In the genomic region with DNA sequence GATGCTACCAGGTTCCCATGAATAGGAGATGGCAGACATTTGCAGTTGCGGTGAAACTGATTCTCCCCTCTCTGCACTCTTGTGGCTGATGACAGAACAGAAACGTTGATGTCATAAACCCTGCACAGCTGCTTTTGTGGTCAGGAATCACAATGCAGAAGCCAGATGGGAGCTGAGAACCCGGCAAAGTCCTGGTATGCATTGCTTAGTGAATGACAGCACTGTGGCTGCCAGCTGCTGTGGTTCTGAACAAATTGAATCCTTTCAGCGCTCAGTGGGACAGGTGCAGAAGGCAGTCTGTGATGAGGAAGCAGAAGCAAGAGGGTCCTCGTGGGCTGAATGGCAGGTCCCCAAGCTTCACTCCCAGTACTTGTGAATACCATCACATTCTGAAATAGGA, we compare ENCODE assay signal across 25 mouse cellular contexts.
DNase-seq lines count a peak whose midpoint lies in the region; ATAC-seq and TF ChIP-seq lines count a peak whose summit lies in the region.
"Had no signal": no experiment of that assay in that cellular context is flagged by ENCODE, and none has a peak within 500 bp of the region (broad histone marks: within the 10 kb centered on the region; RNA-seq: fewer than 3 reads in every experiment).

No protein-coding gene starts in this region.

- no peak for TF ChIP-seq CTCF in C2C12 (IDR thresholded peaks at IDR 0.05; ENCODE audit: control insufficient read depth, insufficient read depth, insufficient read length)

- no peaks in the 10 kb centered on the region for H3K79me3 ChIP-seq in C2C12 (ENCODE audit: low read depth)

- ATAC-seq in megakaryocyte-erythroid progenitor cell, adult 5-6 weeks (replicated peaks; ENCODE audit: low FRiP score, low TSS enrichment, poor library complexity, severe bottlenecking): no peak
- ATAC-seq: forebrain, embryonic 14.5 days; forebrain, postnatal 0 days; hindbrain, embryonic 16.5 days; intestine, embryonic 15.5 days; Patski had no signal

- DNase-seq in thymus, postnatal 0 days (ENCODE audit: low spot score): peak; percentile 16
- DNase-seq in thymus, postnatal 36 days: no peak
- peak; percentile 12 for DNase-seq in mesoderm, embryonic 11.5 days (ENCODE audit: low read depth, low spot score)
- no peak for DNase-seq in adrenal gland, postnatal 14 days
- DNase-seq: adrenal gland, postnatal 10 days; cerebellum, adult 11-12 months; cerebellum, adult 8-10 months; cerebellum, postnatal 10 days; cerebellum, postnatal 36 days; embryo, embryonic 11 days; forebrain, postnatal 0 days; gastrocnemius, adult 2 months; gastrocnemius, postnatal 14 days; heart, adult 11 months; heart, postnatal 36 days had no signal

- H3K4me3 ChIP-seq in C2C12 (ENCODE audit: insufficient read depth, poor library complexity, severe bottlenecking): no peak overlapping the region
- H3K4me3 ChIP-seq: embryonic facial prominence, embryonic 15.5 days; gastrocnemius, adult 2 months; hindbrain, embryonic 10.5 days; hindbrain, embryonic 13.5 days; intestine, embryonic 15.5 days had no signal

- H3K36me3 ChIP-seq in C2C12 (ENCODE audit: control insufficient read depth, insufficient read depth): no peaks in the 10 kb centered on the region
- H3K36me3 ChIP-seq: embryonic facial prominence, embryonic 15.5 days; G1E; hindbrain, embryonic 10.5 days; hindbrain, embryonic 13.5 days; intestine, embryonic 15.5 days had no signal

- H3K79me2 ChIP-seq in C2C12 (ENCODE audit: control insufficient read depth, insufficient read depth): no peaks in the 10 kb centered on the region

- H3ac ChIP-seq in C2C12 (ENCODE audit: control insufficient read depth, insufficient read length, low read depth): no peak overlapping the region

- H3K27me3 ChIP-seq in C2C12 (ENCODE audit: control insufficient read depth, insufficient read depth, insufficient read length): peaks cover 6% of the 10 kb centered on the region
- H3K27me3 ChIP-seq: embryonic facial prominence, embryonic 15.5 days; hindbrain, embryonic 13.5 days; intestine, embryonic 15.5 days had no signal

TF ChIP-seq in C2C12, 6 proteins besides CTCF, POLR2A, EP300 and RAD21:
- TF ChIP-seq MYOD1 (IDR thresholded peaks at IDR 0.05; ENCODE audit: control insufficient read depth, insufficient read length, low read depth): peak; percentile 94
- no peak for TF ChIP-seq FOSL1 (IDR thresholded peaks at IDR 0.05; ENCODE audit: insufficient read depth, low read length, poor library complexity, severe bottlenecking)

Comparison
In these comparisons a context has a peak if more than half of its experiments do, and no peak if none do; other contexts are left out.
1. DNase-seq: peak in thymus, postnatal 0 days (single experiment) and mesoderm, embryonic 11.5 days (single experiment); none in thymus, postnatal 36 days (0 of 2) and adrenal gland, postnatal 14 days (single experiment).